In genomic region chrX:162359767-162360545, GRCm38 (mm10) we compare ENCODE assay signal across 9 mouse cellular contexts.
DNase-seq lines count a peak whose midpoint lies in the region; ATAC-seq and TF ChIP-seq lines count a peak whose summit lies in the region.
"Had no signal": no experiment of that assay in that cellular context is flagged by ENCODE, and none has a peak within 500 bp of the region (broad histone marks: within the 10 kb centered on the region; RNA-seq: fewer than 3 reads in every experiment).

No protein-coding gene starts in this region.

- ATAC-seq in neural tube, embryonic 11.5 days (ENCODE audit: insufficient read depth, low FRiP score, low TSS enrichment) = no peak
- ATAC-seq in kidney, embryonic 16.5 days (ENCODE audit: low FRiP score, low TSS enrichment) = peak; percentile 57; the same call in 1 of the 2 replicates
- ATAC-seq in neural tube, embryonic 15.5 days (ENCODE audit: low FRiP score) = peak; percentile 17; the same call in 1 of the 2 replicates

- H3K9me3 ChIP-seq in neural tube, embryonic 11.5 days (ENCODE audit: control insufficient read depth, low read length) = no peaks in the 10 kb centered on the region
- H3K9me3 ChIP-seq in kidney, embryonic 16.5 days (ENCODE audit: low read length) = no peaks in the 10 kb centered on the region
- no peaks in the 10 kb centered on the region for H3K9me3 ChIP-seq in neural tube, embryonic 15.5 days (replicated peaks)
- H3K9me3 ChIP-seq: liver, embryonic 15.5 days had no signal

- WGBS in neural tube, embryonic 11.5 days = 60% methylated on average over 9 of the region's 9 CpGs
- WGBS in kidney, embryonic 16.5 days = 46% methylated on average over 9 of the region's 9 CpGs
- 52% methylated on average over 9 of the region's 9 CpGs for WGBS in neural tube, embryonic 15.5 days

- no peaks in the 10 kb centered on the region for H3K36me3 ChIP-seq in neural tube, embryonic 11.5 days (ENCODE audit: control insufficient read depth, insufficient read depth, low read length)
- no peaks in the 10 kb centered on the region for H3K36me3 ChIP-seq in kidney, embryonic 16.5 days (ENCODE audit: insufficient read depth, low read length)
- H3K36me3 ChIP-seq in neural tube, embryonic 15.5 days = no peaks in the 10 kb centered on the region
- H3K36me3 ChIP-seq: liver, embryonic 15.5 days had no signal

- H3K4me1 ChIP-seq in neural tube, embryonic 11.5 days (ENCODE audit: control insufficient read depth, insufficient read depth, low read length) = no peaks in the 10 kb centered on the region
- no peaks in the 10 kb centered on the region for H3K4me1 ChIP-seq in kidney, embryonic 16.5 days (ENCODE audit: insufficient read depth, low read length)
- H3K4me1 ChIP-seq in neural tube, embryonic 15.5 days = peaks cover 2% of the 10 kb centered on the region; the same call in 1 of the 2 replicates
- H3K4me1 ChIP-seq: liver, embryonic 15.5 days had no signal

- no peak overlapping the region for H3K27ac ChIP-seq in neural tube, embryonic 11.5 days (ENCODE audit: low read depth, low read length)
- peak overlapping the region; percentile 46 for H3K27ac ChIP-seq in kidney, embryonic 16.5 days (ENCODE audit: low read length)
- no peak overlapping the region for H3K27ac ChIP-seq in neural tube, embryonic 15.5 days (replicated peaks)
- no peak overlapping the region for H3K27ac ChIP-seq in left cerebral cortex, adult 2 months
- H3K27ac ChIP-seq: liver, embryonic 15.5 days had no signal

- H3K4me3 ChIP-seq in neural tube, embryonic 11.5 days (ENCODE audit: low read depth, low read length) = no peak overlapping the region
- no peak overlapping the region for H3K4me3 ChIP-seq in kidney, embryonic 16.5 days (ENCODE audit: low read length)
- no peak overlapping the region for H3K4me3 ChIP-seq in neural tube, embryonic 15.5 days (replicated peaks)
- H3K4me3 ChIP-seq in left cerebral cortex, adult 2 months = no peak overlapping the region
- H3K4me3 ChIP-seq: liver, embryonic 15.5 days had no signal

- intact Hi-C loops in left cerebral cortex, adult 2 months (cut with DNase I) = no loop called here

- no peak overlapping the region for H3K4me2 ChIP-seq in neural tube, embryonic 11.5 days (ENCODE audit: low read depth)
- no peak overlapping the region for H3K4me2 ChIP-seq in kidney, embryonic 16.5 days (replicated peaks; ENCODE audit: low read depth, low read length)
- H3K4me2 ChIP-seq in neural tube, embryonic 15.5 days = no peak overlapping the region
- H3K4me2 ChIP-seq: liver, embryonic 15.5 days had no signal

- H3K9ac ChIP-seq in neural tube, embryonic 11.5 days (ENCODE audit: low read length) = no peak overlapping the region
- no peak overlapping the region for H3K9ac ChIP-seq in kidney, embryonic 16.5 days (replicated peaks; ENCODE audit: low read length)
- no peak overlapping the region for H3K9ac ChIP-seq in neural tube, embryonic 15.5 days (replicated peaks)
- H3K9ac ChIP-seq: liver, embryonic 15.5 days had no signal

- H3K27me3 ChIP-seq in neural tube, embryonic 11.5 days (ENCODE audit: control insufficient read depth, insufficient read depth, low read length) = no peaks in the 10 kb centered on the region
- peaks cover 4% of the 10 kb centered on the region; the same call in 1 of the 2 replicates for H3K27me3 ChIP-seq in kidney, embryonic 16.5 days (ENCODE audit: insufficient read depth, low read length)
- peaks cover 15% of the 10 kb centered on the region; the same call in 1 of the 2 replicates for H3K27me3 ChIP-seq in neural tube, embryonic 15.5 days (replicated peaks)

- no peak for TF ChIP-seq CTCF in left cerebral cortex, adult 2 months (IDR thresholded peaks at IDR 0.05)

- DNase-seq in neural tube, embryonic 11.5 days (ENCODE audit: low spot score) = peak; percentile 19
- DNase-seq in neural tube, embryonic 10.5 days (ENCODE audit: extremely low spot score, low spot score) = no peak
- peak; percentile 11 for DNase-seq in gastrocnemius, postnatal 25 days
- no peak for DNase-seq in spleen, adult 18-20 months
- no peak for DNase-seq in yolk sac, embryonic 10.5 days (ENCODE audit: low spot score)
- no peak for DNase-seq in left cerebral cortex, adult 2 months (ENCODE audit: extremely low spot score in 1 of 2, low spot score in 2 of 2)

Comparison
In these comparisons a context has a peak if more than half of its experiments do, and no peak if none do; other contexts are left out.
1. DNase-seq: peak in neural tube, embryonic 11.5 days (single experiment) and gastrocnemius, postnatal 25 days (single experiment); none in neural tube, embryonic 10.5 days (single experiment), spleen, adult 18-20 months (0 of 2), yolk sac, embryonic 10.5 days (single experiment) and left cerebral cortex, adult 2 months (0 of 2).